Mouse (Mus musculus) frontal cortex, postnatal 10 days (tissue): ENCODE measurements around the gene Sema4b.

Experiments used
- DNase-seq, 2 experiments: peaks; one replicate each; pipeline ENCODE4 v3.0.0; 2022; ENCODE audit warnings: low spot score in 2 of 2, mixed read lengths in 1 of 2

Sema4b gene

DNA sequence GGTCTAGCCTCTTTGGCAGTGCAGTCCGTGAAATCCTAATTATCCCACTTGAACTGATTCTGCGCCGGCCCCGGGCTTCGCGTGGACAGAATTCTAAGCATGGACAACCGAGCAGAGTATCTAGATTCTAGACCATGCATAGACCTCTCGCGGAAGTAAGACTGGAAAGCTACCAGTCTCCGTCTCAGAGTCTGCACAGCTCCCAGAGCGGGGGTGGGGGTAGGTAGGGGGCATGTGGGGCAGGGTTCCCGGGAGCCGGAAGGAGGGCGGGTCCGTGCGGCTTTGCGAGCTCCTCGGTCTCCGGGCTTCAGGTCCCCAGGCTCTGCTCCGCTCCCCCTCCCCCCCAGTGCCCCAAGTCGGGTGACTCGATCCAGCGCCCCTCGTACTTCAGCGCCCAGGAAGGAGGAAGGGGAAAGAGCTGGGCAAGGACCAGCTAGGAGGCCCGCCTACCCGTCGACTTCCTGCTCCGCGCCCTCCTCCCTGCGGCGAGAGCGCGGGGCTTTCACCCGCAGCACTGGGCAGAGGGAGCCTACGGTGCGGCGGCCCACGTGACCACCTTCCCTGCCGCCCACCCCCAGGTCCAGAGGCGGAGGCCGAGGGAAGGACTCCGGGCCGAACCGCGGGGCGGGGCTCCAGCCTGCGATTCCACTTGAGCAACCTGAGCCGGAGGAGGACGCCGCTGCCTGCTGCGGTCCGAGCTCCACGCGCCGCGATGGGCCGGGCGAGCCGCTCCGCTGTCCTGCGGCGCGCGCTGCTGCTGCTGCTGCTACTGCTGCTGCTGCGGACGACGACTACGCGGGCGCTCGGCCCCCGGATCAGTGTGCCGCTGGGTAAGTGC, 11.5 kb downstream of the Sema4b start:
- peak; percentile 75 to 78 for DNase-seq

DNA sequence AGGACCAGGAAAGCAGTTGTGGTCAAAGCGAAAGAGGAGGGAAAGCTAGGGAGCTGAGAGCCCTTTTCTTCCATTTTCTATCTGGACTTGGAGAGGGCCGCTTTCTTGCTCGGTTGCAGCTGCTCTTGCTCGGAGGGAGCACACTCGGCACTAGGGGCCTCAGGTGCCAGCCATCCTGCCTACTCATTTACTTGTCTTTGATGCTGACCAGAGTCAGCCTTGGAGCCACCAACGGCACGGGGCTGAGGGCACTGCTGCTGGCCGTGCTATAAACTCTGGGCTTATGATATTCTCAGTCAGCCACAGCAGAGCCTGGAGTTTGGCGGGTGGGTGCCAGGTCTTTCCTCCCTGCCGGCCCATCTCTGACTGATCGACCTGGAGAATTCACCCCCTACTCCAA, 12.2 kb downstream of the Sema4b start:
- DNase-seq = no peak

DNA sequence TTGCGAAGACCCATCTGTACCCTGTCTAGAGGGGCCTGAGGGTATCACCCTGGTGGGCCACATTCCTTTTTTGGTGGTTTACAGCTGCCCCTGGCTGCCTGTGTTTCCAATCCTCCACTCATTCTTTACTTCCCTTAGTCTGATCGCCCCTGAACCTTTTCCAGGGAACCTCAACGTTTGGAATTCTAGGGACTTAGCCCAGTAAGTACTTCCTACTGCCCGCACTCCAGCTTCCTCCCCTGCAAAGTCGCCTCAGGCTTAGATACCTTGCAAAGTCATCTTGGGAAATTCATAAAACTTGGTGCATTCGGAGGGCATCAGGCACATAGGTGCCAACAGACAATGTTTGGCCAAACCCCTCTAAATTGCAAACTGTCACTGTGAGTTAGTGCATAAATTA, 12.6 kb downstream of the Sema4b start:
- no peak for DNase-seq

DNA sequence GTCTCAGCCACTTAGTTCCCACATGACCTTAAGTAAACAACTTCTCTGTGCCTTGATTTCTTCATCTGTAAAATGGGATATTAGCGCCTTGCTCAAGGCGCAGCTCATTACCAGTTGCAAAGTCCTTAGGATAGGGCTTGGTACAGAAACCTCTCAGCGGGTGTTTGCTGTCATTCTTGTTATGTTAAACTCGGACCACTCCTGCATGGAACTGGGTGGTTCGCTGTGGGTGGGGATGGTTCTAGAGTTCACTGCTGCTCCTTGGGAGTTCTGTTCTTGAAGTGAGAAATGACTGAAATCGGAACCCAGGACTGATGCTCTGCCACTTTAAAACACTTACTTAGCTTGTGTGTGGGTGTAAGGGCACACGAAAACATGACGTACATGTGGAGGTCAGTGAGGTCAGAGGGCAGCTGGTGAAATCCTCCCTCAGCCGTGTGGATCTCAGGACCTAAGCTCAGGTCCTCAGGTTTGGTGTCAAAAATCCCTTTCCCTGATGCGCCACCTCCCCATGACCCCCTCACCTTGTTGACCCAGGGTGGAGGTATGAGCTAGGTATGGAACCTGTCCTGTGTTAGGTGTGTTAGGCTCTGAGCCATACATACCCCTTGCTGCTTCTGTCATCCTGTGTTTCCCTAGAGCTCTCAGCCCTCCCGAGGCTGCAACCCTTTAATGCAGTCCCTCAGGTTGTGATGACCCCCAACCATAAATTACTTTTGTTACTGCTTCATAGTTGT, 13.4 kb downstream of the Sema4b start:
- no peak for DNase-seq

DNA sequence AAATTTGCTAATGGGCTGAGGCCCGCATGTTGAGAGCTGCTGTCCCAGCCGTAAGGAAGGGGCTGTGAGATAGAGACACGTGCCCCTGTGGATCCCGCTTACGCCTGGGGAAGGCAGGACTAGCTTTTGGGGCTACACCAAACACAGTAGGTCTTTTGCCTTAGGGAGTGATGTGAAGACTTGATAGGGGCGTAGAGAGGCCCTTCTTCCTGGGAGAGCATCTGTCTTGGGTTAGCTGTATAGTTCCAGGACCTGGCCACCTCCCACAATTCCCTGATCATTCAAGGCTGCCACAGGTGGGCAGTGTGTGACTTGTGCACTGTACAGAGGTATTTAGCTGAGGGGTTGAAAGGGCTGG, 13.9 kb downstream of the Sema4b start:
- no peak for DNase-seq

DNA sequence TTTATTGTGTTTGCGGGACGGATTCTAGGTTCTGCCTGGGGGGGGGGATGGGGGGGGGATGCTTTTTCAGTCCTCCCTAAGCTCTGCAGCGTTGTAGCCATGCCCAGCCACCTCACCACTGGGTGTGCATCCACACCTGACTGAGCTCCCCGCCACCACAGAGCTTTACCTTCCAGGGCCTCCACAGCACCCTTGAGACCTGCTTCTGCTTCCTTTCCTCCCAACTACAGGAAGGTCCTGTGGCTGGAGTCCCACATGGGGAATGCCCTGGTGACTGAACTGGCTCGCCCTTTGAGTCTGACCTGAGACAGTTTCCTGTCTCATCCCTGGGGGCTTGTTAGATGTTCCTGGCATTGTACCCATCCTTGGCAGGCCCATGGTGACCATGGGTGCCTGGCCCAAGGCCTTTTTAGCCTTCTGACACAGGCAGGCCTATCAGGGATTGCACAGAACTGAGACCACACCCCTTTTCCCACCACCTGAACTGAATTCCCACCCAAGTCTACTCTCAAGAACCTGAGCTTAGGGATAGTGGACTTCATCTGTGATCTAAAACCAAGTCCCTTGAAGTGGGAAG, 14.4 kb downstream of the Sema4b start:
- DNase-seq = no peak

DNA sequence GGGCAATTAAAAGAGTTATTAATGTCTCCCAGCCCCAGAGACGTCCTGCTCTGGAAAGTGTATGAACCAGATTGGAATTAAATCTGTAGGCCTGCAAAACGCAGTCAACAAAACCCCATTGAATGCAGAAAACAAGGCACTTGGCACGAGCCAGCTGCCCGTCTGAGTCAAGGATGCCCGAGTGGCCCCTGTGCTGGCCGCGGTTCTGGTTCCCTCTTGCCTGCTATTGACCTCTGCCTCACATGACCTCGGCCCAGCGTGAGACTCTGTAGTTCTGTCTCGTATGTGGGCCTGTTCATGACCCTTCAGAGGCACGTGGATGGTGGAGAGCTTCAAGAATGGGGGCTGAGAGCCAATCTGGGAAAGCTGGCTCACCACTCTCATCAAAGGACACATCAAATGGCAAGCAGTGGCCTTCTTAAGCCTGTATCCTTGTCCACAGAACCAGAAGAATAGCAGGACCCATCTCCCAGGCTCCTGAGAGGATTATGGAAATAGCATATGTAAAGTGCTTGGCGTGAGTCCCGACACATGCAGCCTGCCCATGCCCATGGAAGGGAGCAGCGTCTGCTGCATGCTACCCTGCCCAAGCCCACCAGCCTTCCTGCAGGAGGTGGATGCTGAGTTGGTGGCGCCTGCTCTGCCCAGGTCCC, 15.4 kb downstream of the Sema4b start:
- DNase-seq = no peak

DNA sequence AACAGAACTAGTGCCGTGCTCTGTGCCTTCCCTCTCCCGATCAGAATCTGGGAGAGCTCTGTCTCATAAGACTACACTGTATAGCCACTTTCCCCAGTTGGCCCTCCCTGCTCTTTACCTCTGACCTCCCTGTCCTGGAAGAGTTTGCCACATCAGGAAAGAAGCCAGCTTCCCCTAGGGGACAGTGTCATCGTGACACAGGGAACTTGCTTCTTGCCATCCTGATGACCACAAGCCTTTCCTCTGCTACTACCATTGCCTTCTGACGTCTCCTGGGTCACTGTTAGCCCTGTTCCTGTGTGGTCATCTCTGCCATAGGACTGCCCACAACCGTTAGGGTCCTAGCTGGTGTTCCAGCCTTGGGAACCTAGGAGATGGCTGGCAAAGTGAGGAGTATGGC, 16.3 kb downstream of the Sema4b start:
- DNase-seq = no peak

DNA sequence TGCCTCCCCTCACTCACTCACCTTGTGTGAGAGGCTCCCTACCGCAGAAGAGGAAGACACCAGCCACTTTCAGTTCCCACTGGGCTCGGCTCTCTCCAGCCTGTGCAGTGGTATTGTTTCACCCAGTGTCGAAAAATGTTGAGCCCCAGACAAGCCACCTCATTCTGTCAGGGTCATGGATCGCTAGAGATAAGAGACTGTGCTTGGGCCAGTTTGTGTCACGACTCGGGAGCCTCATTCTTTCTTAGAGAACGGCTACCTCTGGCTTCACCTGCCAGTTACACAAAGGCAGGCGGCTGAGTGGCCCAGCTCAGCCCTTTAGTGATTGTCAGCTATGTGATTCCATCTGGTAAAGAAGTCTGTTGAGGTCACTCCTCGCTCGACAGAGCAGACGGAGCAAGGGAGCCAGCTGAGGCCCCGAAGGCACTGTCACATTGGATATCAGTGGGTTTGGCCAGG, 17.0 kb downstream of the Sema4b start:
- DNase-seq = no peak

DNA sequence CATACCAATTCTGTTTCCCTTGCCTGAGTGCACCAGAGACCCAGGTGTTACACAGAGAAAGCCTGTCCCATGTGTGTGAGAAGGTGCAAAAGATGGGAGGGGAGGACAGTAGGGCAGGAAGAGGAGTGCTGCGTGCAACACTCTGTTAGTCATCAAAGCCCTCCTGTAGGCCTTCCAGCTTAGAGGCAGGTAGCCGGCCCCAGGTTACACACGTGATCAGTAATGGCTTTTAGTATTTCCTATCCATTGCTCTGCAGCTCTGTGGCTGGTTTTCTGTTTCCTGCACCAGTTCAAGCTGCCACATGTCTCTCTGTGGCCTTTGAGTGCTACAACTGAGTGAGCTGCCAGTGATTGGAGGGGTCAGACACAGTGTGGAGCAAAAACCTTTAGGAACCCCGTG, 17.7 kb downstream of the Sema4b start:
- no peak for DNase-seq

DNA sequence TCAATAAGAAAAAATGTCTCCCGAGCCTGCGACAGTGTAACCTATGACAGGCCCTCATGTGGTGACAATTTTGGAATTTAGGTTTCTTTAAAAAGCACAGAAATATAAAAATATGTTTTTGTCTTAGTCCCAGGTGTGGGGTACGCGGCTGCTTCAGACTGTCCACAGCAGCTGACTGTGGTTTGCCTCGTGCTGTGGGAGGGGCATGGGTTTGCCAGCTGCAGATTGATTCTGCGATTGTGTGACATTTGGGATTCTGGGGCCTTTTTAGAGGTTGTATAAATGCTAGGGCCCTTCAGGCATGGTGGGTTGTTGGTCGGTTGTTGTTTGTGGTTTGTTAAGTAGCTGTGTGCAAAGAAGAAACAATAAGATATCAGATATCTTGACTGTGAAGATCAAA, 18.3 kb downstream of the Sema4b start:
- DNase-seq = no peak

DNA sequence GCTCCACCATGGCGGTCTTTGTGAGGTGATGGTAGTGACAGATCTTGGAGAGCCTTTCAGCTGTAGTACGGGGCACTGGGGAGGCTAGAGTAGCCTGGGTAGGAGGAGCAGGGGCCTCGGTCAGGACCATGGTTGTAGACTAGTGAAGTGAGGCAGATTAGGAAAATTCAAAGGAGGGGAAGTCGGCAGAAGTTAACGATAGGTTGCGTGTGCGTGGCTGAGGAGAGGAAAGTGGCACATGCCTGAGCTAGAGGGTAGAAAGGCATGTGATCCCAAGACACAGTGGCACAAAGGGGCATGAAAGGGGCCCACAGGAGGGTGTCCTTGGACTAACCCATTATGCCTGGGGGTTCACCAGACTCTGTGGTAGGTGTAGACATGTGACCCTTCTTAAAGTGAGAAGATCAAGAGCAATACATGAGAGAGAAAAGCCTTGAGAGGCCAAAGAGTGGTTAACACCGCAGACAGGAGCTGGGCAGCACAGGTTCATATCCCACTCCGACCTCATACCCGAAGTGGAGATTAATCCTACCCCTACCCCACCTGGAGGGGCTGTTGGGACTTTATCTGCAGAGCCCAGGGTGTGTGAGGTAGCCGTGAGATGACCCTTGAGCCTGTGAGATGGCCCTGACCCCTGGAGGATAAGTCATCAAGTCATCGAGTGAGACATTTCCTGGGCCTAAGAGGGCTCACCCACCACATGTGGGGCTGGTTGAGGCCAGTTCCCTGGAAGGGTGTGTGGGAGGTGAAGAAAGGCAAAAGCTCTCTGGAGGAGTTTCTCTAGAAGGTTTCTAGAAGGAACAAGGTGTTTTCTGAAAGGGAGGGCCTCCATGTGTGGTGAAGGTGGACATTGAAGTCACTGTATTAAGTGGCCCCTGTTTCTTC, 19.3 kb downstream of the Sema4b start:
- DNase-seq = no peak

DNA sequence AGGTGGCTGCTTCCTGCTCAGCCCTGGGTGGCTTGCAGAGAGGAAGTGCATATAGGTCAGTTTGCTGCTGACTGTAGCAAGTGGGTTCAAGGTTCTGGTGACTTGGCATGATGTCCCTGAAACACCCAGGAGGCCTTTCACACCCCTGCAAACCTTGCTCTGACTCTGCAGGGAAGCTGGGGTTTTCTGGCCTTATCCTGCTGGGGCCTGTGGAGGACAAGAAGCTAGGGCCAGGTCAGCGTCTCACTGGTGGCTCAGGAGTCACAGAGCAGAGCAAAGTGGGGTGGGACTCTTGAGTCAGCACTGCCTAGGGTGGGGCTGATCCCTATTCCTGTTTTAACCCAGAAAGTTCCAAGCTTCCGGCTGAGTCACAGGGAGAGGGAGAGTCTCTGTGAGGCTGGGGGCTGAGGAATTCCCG, 20.7 kb downstream of the Sema4b start:
- no peak for DNase-seq

DNA sequence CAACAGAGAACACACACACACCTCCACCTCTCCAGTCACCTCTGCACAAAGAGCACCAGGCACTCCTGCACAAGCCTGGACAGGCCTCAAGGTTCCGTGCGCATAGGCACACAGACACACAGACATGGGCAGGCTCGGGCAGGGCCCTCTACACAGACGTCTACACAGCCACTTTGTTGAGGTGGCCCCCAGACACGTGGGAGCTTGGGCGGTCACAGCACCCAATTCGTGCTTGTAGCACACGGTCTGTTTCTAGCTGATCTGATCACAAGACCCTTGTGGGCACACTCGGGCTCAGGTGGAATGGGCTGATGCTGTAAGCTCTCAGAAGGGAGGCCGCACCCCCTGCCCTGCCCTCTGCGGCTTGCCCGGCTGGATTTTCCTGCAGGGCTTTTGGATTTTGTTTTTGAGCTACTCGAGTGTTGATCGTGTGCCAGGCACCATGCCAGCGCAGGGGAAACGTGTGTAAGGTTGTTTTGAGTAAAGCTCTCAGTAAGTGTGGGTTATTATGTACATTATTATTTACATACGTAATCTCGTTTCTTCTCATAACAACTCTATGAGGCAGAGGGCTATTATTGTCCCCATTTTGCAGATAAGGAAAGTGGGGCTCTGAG, 21.5 kb downstream of the Sema4b start:
- DNase-seq = no peak

DNA sequence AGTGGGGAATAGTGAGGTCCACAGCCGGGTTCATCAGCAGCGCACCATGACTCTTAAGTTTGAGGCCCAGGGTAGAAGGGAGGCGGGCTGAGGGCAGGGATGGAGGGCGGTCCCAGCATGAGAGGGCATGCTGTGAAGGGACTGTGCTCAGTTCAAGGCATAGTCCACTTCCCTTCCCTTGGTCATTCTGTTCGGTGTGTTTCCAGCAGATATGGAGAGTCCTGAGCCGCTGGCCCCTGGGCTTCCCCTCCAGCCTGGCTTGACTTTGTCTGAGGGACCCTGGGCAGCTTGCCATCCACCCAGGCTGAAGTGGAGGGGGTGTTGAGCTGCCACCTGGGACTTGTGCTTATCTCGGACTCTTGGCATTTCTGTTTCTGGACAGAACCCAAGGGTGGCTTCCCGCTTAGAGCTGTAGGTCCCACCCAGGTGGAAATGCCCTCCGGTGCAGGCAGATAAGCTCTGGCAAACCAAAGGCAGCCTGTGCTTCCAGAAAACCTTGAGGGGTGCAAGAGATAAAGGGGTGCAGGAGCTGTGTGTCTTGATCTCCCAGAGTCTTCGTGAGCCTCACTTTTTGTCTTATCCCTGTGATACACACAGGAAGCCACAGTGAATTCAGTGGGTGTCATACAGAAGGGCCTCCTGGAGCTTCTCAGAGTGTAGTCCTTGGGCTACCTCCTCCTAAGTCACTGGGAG, 22.2 kb downstream of the Sema4b start:
- DNase-seq = no peak

DNA sequence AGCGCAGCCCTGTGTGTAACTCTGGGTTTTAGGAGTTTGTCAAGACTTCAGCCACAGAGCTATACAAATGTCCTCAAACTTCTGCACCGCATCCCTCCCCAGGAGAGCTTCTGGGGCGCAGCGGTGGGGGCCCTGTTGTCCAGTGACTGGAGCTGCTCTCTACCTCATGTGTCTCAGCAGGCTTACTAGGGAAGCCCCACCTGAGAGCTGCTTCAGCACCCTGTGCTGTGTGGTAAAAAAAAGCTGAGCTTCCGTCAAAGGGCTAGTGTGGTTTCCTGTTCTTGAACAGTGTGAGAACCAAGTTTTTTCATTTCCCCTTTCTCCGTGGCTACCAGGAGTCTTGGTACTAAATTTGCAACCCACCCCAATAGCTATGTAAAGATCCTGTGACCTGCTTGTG, 23.0 kb downstream of the Sema4b start:
- no peak for DNase-seq

DNA sequence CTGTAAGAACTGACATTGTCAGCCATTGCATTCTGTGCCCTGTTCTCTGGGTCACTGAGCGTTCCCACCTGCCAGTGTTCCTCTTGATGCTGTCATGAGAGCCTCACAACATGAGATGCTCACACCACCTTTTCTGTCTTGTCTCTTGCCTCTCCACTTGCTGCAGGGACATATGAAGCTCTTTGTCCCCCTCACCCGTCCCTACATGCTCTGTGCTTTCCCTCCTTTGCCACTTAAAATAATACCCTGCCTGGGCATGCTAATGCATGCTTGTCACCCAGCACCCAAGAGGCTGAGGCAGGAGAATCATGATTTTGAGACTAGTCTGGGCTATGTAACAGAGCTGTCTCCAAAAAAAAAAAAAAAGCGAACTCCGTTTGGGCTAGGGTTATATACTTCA, 24.3 kb downstream of the Sema4b start:
- no peak for DNase-seq

DNA sequence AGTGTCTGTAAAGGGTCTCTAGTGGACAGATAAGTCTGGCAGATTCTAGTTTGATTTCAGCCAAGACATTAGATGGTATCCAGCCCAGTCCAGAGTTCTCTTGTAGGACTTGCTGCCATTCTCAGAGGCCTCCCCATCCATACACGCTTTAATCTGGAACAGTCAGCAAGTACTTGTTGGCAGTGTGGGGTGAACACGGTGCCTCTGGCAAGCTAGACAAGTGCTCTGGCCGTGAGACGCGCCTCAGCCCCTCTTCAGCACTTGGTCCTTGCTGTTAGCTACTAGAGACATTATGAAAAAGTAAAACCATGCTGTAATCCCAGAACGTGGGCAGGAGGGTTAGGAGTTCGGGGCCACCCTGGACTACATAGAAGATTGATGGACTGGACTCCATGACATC, 27.0 kb downstream of the Sema4b start:
- no peak for DNase-seq

DNA sequence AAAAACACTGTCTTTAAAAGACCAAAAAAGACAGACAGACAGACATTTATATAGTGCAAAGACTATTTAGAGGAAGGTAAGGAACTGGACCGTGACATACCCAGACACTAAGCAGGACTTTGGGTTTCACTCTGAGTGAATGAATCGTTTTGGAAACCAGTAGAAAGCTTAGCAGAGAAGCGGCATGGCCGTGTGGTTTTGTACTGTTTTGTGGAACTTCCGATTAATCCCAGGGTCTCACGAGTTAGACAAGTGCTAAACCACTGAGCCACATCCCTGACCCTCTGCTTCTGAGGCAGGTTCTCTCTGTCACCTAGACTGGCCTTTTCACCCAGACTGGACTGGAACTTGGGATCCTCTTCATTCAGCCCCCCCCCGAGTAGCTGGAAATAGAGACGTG, 27.8 kb downstream of the Sema4b start:
- DNase-seq = no peak

DNA sequence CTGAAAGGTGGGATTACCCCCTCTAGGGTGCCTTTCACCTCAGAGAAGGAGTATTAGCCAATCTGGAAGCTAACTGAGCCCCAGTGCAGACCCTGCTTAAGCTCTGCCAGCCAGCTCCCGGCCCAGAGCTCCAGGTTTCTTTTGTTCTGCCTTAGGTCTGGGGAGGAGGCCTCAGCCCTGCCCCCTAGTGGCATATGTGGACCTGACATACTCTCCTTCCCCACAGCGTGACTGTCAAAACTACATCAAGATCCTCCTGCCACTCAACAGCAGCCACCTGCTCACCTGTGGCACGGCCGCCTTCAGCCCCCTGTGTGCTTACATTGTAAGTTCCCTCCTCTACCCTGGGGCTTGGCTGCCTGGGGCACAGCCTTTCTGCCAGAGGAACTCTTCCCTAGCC, 28.8 kb downstream of the Sema4b start:
- peak in 1 of 2 experiments; percentile 71 for DNase-seq
